Mouse (Mus musculus) C2C12 (cell line): Measurements from ENCODE around the gene Slc27a4. TPM values are rescaled to one million over a fixed set of nuclear protein-coding genes. Genes with fewer than 3 reads are reported as not detected.

Experiments used
- H3K27me3 ChIP-seq: one replicate; pipeline ENCODE4 v1.6.1; 2011; ENCODE audit not compliant: control insufficient read depth, insufficient read depth, insufficient read length
- H3K36me3 ChIP-seq: one replicate; pipeline ENCODE4 v1.6.1; 2011; ENCODE audit not compliant: control insufficient read depth, insufficient read depth
- H3K4me3 ChIP-seq: one replicate; pipeline ENCODE4 v1.5.1; 2011; ENCODE audit warnings: mild to moderate bottlenecking, control low read depth; ENCODE audit not compliant: poor library complexity, insufficient read depth, severe bottlenecking
- H3K79me2 ChIP-seq: one replicate; pipeline ENCODE4 v1.6.1; 2011; ENCODE audit not compliant: control insufficient read depth, insufficient read depth
- H3K79me3 ChIP-seq: one replicate; pipeline ENCODE4 v1.6.1; 2011; ENCODE audit warnings: low read depth, control low read depth
- H3ac ChIP-seq: one replicate; pipeline ENCODE3; 2011; ENCODE audit warnings: low read depth; ENCODE audit not compliant: control insufficient read depth, insufficient read length
- CEBPB ChIP-seq: IDR thresholded peaks from one replicate; pipeline ENCODE4 v1.6.1; 2011; ENCODE audit warnings: low read depth, mild to moderate bottlenecking, control low read depth, moderate library complexity
- CTCF ChIP-seq: IDR thresholded peaks from one replicate; pipeline ENCODE4 v1.5.1; 2011; ENCODE audit not compliant: control insufficient read depth, insufficient read depth, insufficient read length
- FOSL1 ChIP-seq: IDR thresholded peaks from one replicate; pipeline ENCODE4 v1.8.0; 2011; ENCODE audit warnings: mild to moderate bottlenecking, low read length; ENCODE audit not compliant: poor library complexity, insufficient read depth, severe bottlenecking
- MAX ChIP-seq: IDR thresholded peaks from one replicate; pipeline ENCODE4 v1.6.1; 2011; ENCODE audit warnings: mild to moderate bottlenecking, control low read depth
- MYOD1 ChIP-seq: IDR thresholded peaks from one replicate; pipeline ENCODE4 v1.6.1; 2011; ENCODE audit warnings: low read depth; ENCODE audit not compliant: control insufficient read depth, insufficient read length
- MYOG ChIP-seq: IDR thresholded peaks from one replicate; pipeline ENCODE4 v1.6.1; 2011; ENCODE audit not compliant: control insufficient read depth, insufficient read length; ENCODE audit errors: extremely low read depth
- USF1 ChIP-seq: IDR thresholded peaks from one replicate; pipeline ENCODE4 v1.6.1; 2011; ENCODE audit warnings: low read depth, mild to moderate bottlenecking, control low read depth, moderate library complexity
- polyA plus RNA-seq: library from polyadenylated mRNA; unstranded; fragments of >200 nt; fragmentation: generic; extraction: Trizol; gene quantifications from one replicate; pipeline ENCODE4 v1.2.1, GENCODE M21; 2012; ENCODE audit warnings: missing spikeins

The Slc27a4 gene
- polyA plus RNA-seq, 1 experiment = 19.7 TPM

DNA sequence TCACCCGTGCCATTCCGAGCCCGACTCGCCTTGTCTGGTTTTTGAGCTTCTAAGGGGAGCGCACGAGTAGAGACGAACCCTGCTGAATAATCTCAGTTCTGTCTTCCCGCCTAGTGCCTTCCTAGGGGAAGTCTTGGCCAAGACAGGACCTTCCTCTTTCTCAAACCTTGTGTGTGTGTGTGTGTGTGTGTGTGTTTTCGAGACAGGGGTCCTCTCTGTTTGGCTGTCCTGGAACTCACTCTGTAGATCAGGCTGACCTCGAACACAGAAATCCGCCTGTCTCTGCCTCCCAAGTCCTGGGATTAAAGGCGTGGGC lies 25.2 kb downstream of the Slc27a4 start:
- Histone ChIP-seq H3K79me3 (peaks cover 39% of the 10 kb centered on the region), H3K79me2 (peaks cover 54% of the 10 kb centered on the region), H3ac (peak overlapping the region; percentile 95), H3K36me3 (peaks cover 3% of the 10 kb centered on the region), H3K4me3 (peak overlapping the region; percentile 99), H3K27me3 (no peaks in the 10 kb centered on the region)
- TF ChIP-seq FOSL1 = no peak
- no peak for TF ChIP-seq CEBPB

DNA sequence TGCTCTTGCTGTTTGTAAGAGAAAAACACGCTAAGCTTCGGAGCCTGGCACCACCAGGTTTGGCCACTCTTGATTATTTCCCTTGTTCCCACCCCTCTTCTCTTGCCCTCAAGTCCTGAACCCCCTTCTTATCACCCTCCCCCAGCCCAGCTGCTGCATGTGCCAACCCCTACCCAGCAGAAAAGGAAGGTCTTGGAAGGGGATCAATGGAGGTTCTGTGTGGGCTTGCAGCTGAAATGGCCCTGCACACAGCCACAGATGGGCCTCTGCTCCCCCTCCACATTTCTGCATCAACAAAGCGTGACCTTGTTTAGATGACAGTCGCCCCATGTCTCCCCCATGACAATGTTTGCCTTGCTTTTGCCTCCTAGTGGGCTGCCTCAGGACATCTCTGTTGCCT lies 28.7 kb downstream of the Slc27a4 start:
- no peaks in the 10 kb centered on the region for H3K27me3 ChIP-seq
- peaks cover 54% of the 10 kb centered on the region for H3K79me2 ChIP-seq
- TF ChIP-seq CEBPB (no peak), USF1 (no peak), MYOD1 (no peak), CTCF (no peak), MAX (no peak), FOSL1 (no peak), MYOG (no peak)
- peaks cover 39% of the 10 kb centered on the region for H3K79me3 ChIP-seq
- H3K4me3 ChIP-seq = no peak overlapping the region
- H3ac ChIP-seq = no peak overlapping the region
- peaks cover 27% of the 10 kb centered on the region for H3K36me3 ChIP-seq

DNA sequence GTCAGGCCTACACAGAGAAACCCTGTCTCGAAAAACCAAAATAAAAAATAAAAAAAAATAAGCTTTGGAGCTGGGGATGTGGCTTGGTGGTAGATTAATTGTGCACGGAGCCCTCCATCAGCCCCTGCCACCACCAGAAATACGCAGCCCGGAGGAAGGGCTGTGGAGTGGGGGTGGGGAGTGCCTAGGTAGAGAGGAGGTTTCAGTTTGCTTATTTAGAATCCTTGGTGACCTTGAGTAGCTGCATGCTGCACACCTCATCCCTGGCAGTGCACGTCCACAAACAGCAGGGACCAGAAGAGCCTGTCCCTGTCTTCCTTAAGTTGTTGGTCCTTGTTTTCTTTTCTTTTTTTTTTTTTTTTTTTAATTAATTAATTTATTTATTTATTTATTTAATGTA lies 31.4 kb downstream of the Slc27a4 start:
- peaks cover 38% of the 10 kb centered on the region for H3K36me3 ChIP-seq
- H3K4me3 ChIP-seq = no peak overlapping the region
- peaks cover 37% of the 10 kb centered on the region for H3K79me2 ChIP-seq
- no peaks in the 10 kb centered on the region for H3K27me3 ChIP-seq
- peaks cover 24% of the 10 kb centered on the region for H3K79me3 ChIP-seq
- H3ac ChIP-seq = no peak overlapping the region
- TF ChIP-seq CTCF (no peak), MAX (no peak), CEBPB (no peak), MYOD1 (no peak), USF1 (no peak), MYOG (no peak), FOSL1 (no peak)

DNA sequence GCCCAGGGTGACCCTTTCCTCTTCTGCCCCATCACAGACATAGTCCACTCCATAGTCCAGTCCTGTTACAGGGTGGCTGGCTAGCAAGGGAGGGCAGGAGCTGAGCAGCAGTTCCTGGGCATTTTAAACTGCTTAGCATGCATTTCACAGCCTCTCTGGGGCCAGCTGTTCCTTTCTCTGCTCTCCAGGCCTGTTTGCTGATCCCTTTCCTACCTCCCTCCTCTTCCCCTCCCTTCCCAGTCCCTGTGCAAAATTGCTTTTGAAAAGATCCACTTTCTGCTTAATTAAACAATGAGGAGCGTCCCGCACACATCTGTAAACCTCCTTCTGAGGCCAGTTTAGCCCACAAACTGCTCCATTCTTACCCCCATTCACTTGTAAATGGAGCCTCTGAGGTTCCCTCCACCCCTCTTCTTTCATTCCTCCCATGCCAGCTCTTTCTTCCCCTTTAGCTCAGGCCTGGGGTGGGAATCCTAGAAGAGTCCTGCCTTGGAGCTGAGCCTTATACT lies 33.0 kb downstream of the Slc27a4 start:
- H3ac ChIP-seq = no peak overlapping the region
- H3K27me3 ChIP-seq = no peaks in the 10 kb centered on the region
- peaks cover 11% of the 10 kb centered on the region for H3K79me3 ChIP-seq
- TF ChIP-seq USF1 (no peak), CEBPB (no peak), FOSL1 (no peak), MYOG (no peak), MAX (no peak), MYOD1 (no peak), CTCF (no peak)
- H3K36me3 ChIP-seq = peaks cover 41% of the 10 kb centered on the region
- H3K4me3 ChIP-seq = no peak overlapping the region
- peaks cover 20% of the 10 kb centered on the region for H3K79me2 ChIP-seq

DNA sequence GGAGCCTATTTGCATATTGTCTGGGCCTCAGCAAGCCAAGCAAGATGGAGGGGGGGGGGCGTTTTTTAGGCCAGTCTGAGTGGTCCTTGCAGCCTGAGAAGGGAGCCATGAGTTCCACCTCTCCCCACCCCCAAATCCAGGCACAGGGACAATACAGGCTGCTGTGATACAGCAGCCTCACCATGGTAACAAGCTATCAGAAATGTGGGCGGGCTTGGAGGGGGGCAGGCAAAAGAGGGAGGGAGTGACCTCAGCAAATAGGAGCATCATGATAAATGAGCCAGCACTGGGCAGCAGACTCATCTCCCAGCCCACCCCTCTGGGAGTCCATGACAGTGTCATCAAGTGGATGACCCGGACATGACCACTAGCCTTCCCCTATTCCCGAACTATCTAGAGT lies 37.0 kb downstream of the Slc27a4 start:
- Histone ChIP-seq H3K27me3 (no peaks in the 10 kb centered on the region), H3K4me3 (no peak overlapping the region), H3K79me3 (no peaks in the 10 kb centered on the region), H3K79me2 (no peaks in the 10 kb centered on the region), H3ac (no peak overlapping the region), H3K36me3 (peaks cover 45% of the 10 kb centered on the region)
- TF ChIP-seq MYOD1 = no peak
- TF ChIP-seq CTCF = no peak
- TF ChIP-seq USF1 = no peak
- TF ChIP-seq CEBPB = no peak
- TF ChIP-seq MAX = no peak
- no peak for TF ChIP-seq MYOG
- no peak for TF ChIP-seq FOSL1

DNA sequence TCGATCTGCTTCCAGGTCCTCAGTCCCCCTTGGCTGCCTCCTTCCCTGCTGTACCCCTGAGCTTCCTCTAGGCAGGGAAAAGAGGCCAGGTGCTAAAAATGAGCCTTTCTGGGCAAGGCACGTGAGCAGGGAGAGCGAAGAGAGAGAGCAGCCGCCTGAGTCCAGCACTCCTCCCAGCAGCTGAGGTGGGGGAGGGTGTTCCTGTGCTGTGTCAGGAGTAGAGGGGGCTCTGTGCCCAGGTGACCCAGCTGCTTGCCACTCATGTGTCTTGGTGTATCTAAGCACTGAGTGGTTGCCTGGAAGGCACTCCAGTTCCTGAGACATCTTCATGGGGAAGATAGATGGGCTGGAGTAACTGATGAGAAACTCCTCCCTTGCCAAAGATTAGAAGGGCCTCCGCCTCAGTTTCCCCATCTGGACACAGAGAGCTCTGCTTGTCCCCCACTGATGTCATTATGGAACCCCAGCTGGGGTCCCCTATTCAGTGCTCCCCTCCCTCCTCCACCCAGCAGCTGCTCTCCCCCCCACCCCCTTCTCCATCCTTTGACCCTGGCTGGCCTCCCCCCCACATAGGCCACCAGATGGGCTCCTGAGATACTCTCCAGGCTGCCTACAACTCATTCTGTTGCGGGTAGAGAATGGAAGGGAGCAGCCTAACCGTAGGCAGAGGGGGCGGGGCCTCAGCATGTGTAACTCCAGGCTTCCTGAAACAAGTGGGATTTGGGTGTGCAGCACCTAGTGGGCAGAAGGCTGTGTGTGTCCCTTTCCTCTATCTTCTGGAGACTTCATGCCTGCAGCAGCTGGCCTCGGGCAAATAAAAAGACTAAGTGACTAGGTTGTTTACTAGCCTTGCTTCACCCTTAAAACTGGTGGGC lies 41.0 kb downstream of the Slc27a4 start:
- TF ChIP-seq MYOG (no peak), CTCF (no peak), MYOD1 (no peak), FOSL1 (no peak), MAX (no peak), CEBPB (no peak), USF1 (no peak)
- H3ac ChIP-seq = no peak overlapping the region
- no peak overlapping the region for H3K4me3 ChIP-seq
- no peaks in the 10 kb centered on the region for H3K27me3 ChIP-seq
- H3K79me3 ChIP-seq = no peaks in the 10 kb centered on the region
- H3K79me2 ChIP-seq = no peaks in the 10 kb centered on the region
- H3K36me3 ChIP-seq = peaks cover 26% of the 10 kb centered on the region
